In genomic region chr4:140721968-140722490, GRCm38 (mm10) we compare ENCODE assay signal across 37 mouse cellular contexts. TPM values are rescaled to one million over a fixed set of nuclear protein-coding genes. Genes with fewer than 3 reads are reported as not detected.
DNase-seq lines count a peak whose midpoint lies in the region; ATAC-seq and TF ChIP-seq lines count a peak whose summit lies in the region.
"Had no signal": no experiment of that assay in that cellular context is flagged by ENCODE, and none has a peak within 500 bp of the region (broad histone marks: within the 10 kb centered on the region; RNA-seq: fewer than 3 reads in every experiment).

No protein-coding gene starts in this region.

- H3K4me1 ChIP-seq in heart, embryonic 12.5 days (replicated peaks), result peaks cover 17% of the 10 kb centered on the region
- no peaks in the 10 kb centered on the region for H3K4me1 ChIP-seq in lung, postnatal 0 days (ENCODE audit: insufficient read depth, low read depth, low read length)
- H3K4me1 ChIP-seq: embryonic facial prominence, embryonic 12.5 days; hindbrain, embryonic 10.5 days had no signal

- peaks cover 60% of the 10 kb centered on the region for H3K36me3 ChIP-seq in heart, embryonic 12.5 days
- H3K36me3 ChIP-seq in lung, postnatal 0 days (ENCODE audit: insufficient read depth, low read length), result peaks cover 24% of the 10 kb centered on the region
- peaks cover 50% of the 10 kb centered on the region for H3K36me3 ChIP-seq in myocyte (ENCODE audit: control insufficient read depth, insufficient read depth)

- no peaks in the 10 kb centered on the region for H3K9me3 ChIP-seq in heart, embryonic 12.5 days (replicated peaks)
- no peaks in the 10 kb centered on the region for H3K9me3 ChIP-seq in lung, postnatal 0 days (ENCODE audit: low read length)
- H3K9me3 ChIP-seq: embryonic facial prominence, embryonic 12.5 days; G1E; hindbrain, embryonic 10.5 days; hindbrain, embryonic 15.5 days; liver, embryonic 13.5 days; megakaryocyte, embryonic 14.5 days; midbrain, embryonic 12.5 days had no signal

- no peak for TF ChIP-seq POLR2A in myocyte (IDR thresholded peaks at IDR 0.05; ENCODE audit: insufficient read length, low read depth)

- no peak overlapping the region for H3K27ac ChIP-seq in heart, embryonic 12.5 days (ENCODE audit: poor library complexity, severe bottlenecking)
- no peak overlapping the region for H3K27ac ChIP-seq in lung, postnatal 0 days (ENCODE audit: low read length)
- H3K27ac ChIP-seq: hindbrain, embryonic 10.5 days; hindbrain, embryonic 15.5 days; layer of hippocampus, adult 2 months; left cerebral cortex, adult 2 months; liver, embryonic 13.5 days had no signal

- H3K79me2 ChIP-seq in myocyte (ENCODE audit: control insufficient read depth, insufficient read depth), result no peaks in the 10 kb centered on the region

- no peak for TF ChIP-seq CTCF in lung, postnatal 0 days (IDR thresholded peaks at IDR 0.05)

- DNase-seq in heart, postnatal 14 days, result no peak
- DNase-seq in lung, postnatal 0 days (ENCODE audit: low spot score), result no peak
- no peak for DNase-seq in lung, postnatal 36 days
- peak; percentile 54 for DNase-seq in ZHBTc4 (ENCODE audit: low read depth, low spot score)
- DNase-seq in cerebellum, postnatal 36 days, result no peak
- DNase-seq: adrenal gland, postnatal 10 days; cerebellum, adult 8-10 months; cerebellum, postnatal 25 days; gastrocnemius, postnatal 25 days; heart, adult 18-20 months; kidney, adult 2 months; kidney, postnatal 36 days; liver, embryonic 13.5 days; lung, embryonic 14.5 days; spleen, adult 18-20 months; thymus, adult 18-20 months; thymus, postnatal 25 days had no signal

- H3K4me2 ChIP-seq in heart, embryonic 12.5 days, result no peak overlapping the region
- H3K4me2 ChIP-seq in lung, postnatal 0 days (replicated peaks; ENCODE audit: low read depth, low read length), result no peak overlapping the region
- H3K4me2 ChIP-seq in myocyte (ENCODE audit: low read depth), result no peak overlapping the region
- H3K4me2 ChIP-seq: embryonic facial prominence, embryonic 12.5 days; heart, embryonic 11.5 days; hindbrain, embryonic 15.5 days; liver, embryonic 13.5 days; lung, embryonic 14.5 days; midbrain, embryonic 12.5 days had no signal

- intact Hi-C loops in heart, postnatal 14 days (cut with DNase I), result no loop called here

- H3K27me3 ChIP-seq in heart, embryonic 12.5 days (replicated peaks), result no peaks in the 10 kb centered on the region
- no peaks in the 10 kb centered on the region for H3K27me3 ChIP-seq in lung, postnatal 0 days (replicated peaks; ENCODE audit: insufficient read depth, low read length)
- no peaks in the 10 kb centered on the region for H3K27me3 ChIP-seq in myocyte (ENCODE audit: control insufficient read depth, insufficient read depth, insufficient read length)
- H3K27me3 ChIP-seq: embryonic facial prominence, embryonic 12.5 days; hindbrain, embryonic 15.5 days; liver, embryonic 13.5 days; megakaryocyte, embryonic 14.5 days; midbrain, embryonic 12.5 days had no signal

- H3K9ac ChIP-seq in heart, embryonic 12.5 days, result 0 out of 2 replicates have a peak overlapping the region, but pooled peaks have one; percentile 13
- no peak overlapping the region for H3K9ac ChIP-seq in lung, postnatal 0 days (replicated peaks; ENCODE audit: low read depth)
- H3K9ac ChIP-seq: embryonic facial prominence, embryonic 12.5 days; hindbrain, embryonic 15.5 days; liver, embryonic 13.5 days; lung, embryonic 14.5 days; midbrain, embryonic 12.5 days had no signal

- no peak for TF ChIP-seq EP300 in lung, postnatal 0 days (IDR thresholded peaks at IDR 0.05)

- H3ac ChIP-seq in myocyte (ENCODE audit: control insufficient read depth, insufficient read length), result no peak overlapping the region

- 86% methylated on average over 20 of the region's 20 CpGs for WGBS in heart, embryonic 12.5 days
- WGBS in lung, postnatal 0 days, result 63% methylated on average over 20 of the region's 20 CpGs

- no peak for ATAC-seq in heart, embryonic 12.5 days (ENCODE audit: insufficient number of reproducible peaks, low FRiP score)
- peak; percentile 24; the same call in 1 of the 2 replicates for ATAC-seq in lung, postnatal 0 days
- ATAC-seq: inflammation-experienced regulatory T-cells, adult 6 months had no signal

- H3K4me3 ChIP-seq in heart, embryonic 12.5 days, result no peak overlapping the region
- no peak overlapping the region for H3K4me3 ChIP-seq in lung, postnatal 0 days (ENCODE audit: low read depth, low read length)
- H3K4me3 ChIP-seq in myocyte, result no peak overlapping the region
- H3K4me3 ChIP-seq: embryonic facial prominence, embryonic 12.5 days; erythroblast, embryonic 14.5 days; hindbrain, embryonic 10.5 days; hindbrain, embryonic 15.5 days; layer of hippocampus, adult 2 months; left cerebral cortex, adult 2 months; liver, embryonic 13.5 days; megakaryocyte, embryonic 14.5 days; midbrain, embryonic 12.5 days had no signal

TF ChIP-seq in myocyte, 11 proteins besides CTCF, POLR2A, EP300 and RAD21:
- TF ChIP-seq USF1 (IDR thresholded peaks at IDR 0.05; ENCODE audit: low read depth) (no peak), POLR2AphosphoS2 (IDR thresholded peaks at IDR 0.05; ENCODE audit: insufficient read length, low read depth) (peak; percentile 20)

RNA-seq across cellular contexts. Expression of gene Padi6, which starts 20.4 kb away (rescaled TPM):
- polyA plus RNA-seq in heart, embryonic 12.5 days (2016; fragmentation: Nextera tagmentation; extraction: Ambion mirVana), result not detected in 2 replicates
- total RNA-seq in heart, postnatal 14 days (2021), result not detected
- 0.26 TPM in 1 of 2 replicates, not detected in the other for polyA plus RNA-seq in lung, postnatal 0 days (2015; fragmentation: Nextera tagmentation; extraction: Ambion mirVana)
- polyA plus RNA-seq in myocyte (2012; fragmentation: generic; extraction: Trizol), result 0.20 TPM
- total RNA-seq: G1E; gastrocnemius, adult 18-20 months; gastrocnemius, postnatal 25 days; heart, adult 18-20 months; layer of hippocampus, adult 2 months; left cerebral cortex, adult 2 months; midbrain, postnatal 0 days had no signal
- polyA plus RNA-seq: embryonic facial prominence, embryonic 12.5 days; erythroblast, embryonic 14.5 days; G1E; heart, embryonic 11.5 days; heart, postnatal 0 days; hindbrain, embryonic 10.5 days; hindbrain, embryonic 15.5 days; inflammation-experienced regulatory T-cells, adult 6 months; kidney, adult 2 months; kidney, embryonic 16.5 days; limb, embryonic 14.5 days; liver, embryonic 13.5 days; lung, embryonic 14.5 days; midbrain, embryonic 12.5 days had no signal

RNA-seq across cellular contexts. Expression of gene Rcc2, which starts 21.7 kb away (rescaled TPM):
- polyA plus RNA-seq in heart, embryonic 12.5 days (2016; fragmentation: Nextera tagmentation; extraction: Ambion mirVana), result 38.5 and 40.6 TPM in 2 replicates
- 10 to 100 TPM; 19.6 to 27.0 TPM for total RNA-seq in heart, postnatal 14 days (2021)
- polyA plus RNA-seq in lung, postnatal 0 days (2015; fragmentation: Nextera tagmentation; extraction: Ambion mirVana), result 17.0 and 21.1 TPM in 2 replicates
- 167 TPM for polyA plus RNA-seq in myocyte (2012; fragmentation: generic; extraction: Trizol)

RNA-seq across cellular contexts. Expression of gene Padi4, which starts 52.0 kb away (rescaled TPM):
- 2.1 and 2.5 TPM in 2 replicates for polyA plus RNA-seq in heart, embryonic 12.5 days (2016; fragmentation: Nextera tagmentation; extraction: Ambion mirVana)
- under 1 TPM; 0.74 to 0.78 TPM for total RNA-seq in heart, postnatal 14 days (2021)
- polyA plus RNA-seq in lung, postnatal 0 days (2015; fragmentation: Nextera tagmentation; extraction: Ambion mirVana), result 1.1 and 1.6 TPM in 2 replicates
- 1.4 TPM for polyA plus RNA-seq in myocyte (2012; fragmentation: generic; extraction: Trizol)
- total RNA-seq: G1E; layer of hippocampus, adult 2 months; layer of hippocampus, postnatal 14 days; left cerebral cortex, postnatal 25 days; midbrain, postnatal 0 days had no signal
- polyA plus RNA-seq: embryonic facial prominence, embryonic 12.5 days; erythroblast, embryonic 14.5 days had no signal

RNA-seq across cellular contexts. Expression of gene Arhgef10l, which starts 56.2 kb away (rescaled TPM):
- polyA plus RNA-seq in heart, embryonic 12.5 days (2016; fragmentation: Nextera tagmentation; extraction: Ambion mirVana), result 20.1 and 21.0 TPM in 2 replicates
- 10 to 100 TPM; 62.5 TPM for total RNA-seq in heart, postnatal 14 days (2021)
- 9.3 and 9.5 TPM in 2 replicates for polyA plus RNA-seq in lung, postnatal 0 days (2015; fragmentation: Nextera tagmentation; extraction: Ambion mirVana)
- polyA plus RNA-seq in myocyte (2012; fragmentation: generic; extraction: Trizol), result 34.7 TPM
